Mouse (Mus musculus): ENCODE data around the gene Crtc1. TPM values are rescaled to one million over a fixed set of nuclear protein-coding genes. Genes with fewer than 3 reads are reported as not detected.

Gene Crtc1
- polyA plus RNA-seq, 1 experiment from 2014 or later: 23.0 TPM

GRCm38 (mm10) chr8:70466771-70467170, 27.4 kb upstream of the Crtc1 start:
- Histone ChIP-seq H3K4me2 (replicated peaks; ENCODE audit: low read depth, low read length) (no peak overlapping the region), H3K27me3 (ENCODE audit: control insufficient read depth, insufficient read depth, low read length) (no peaks in the 10 kb centered on the region), H3K4me1 (ENCODE audit: control insufficient read depth, insufficient read depth, low read length) (no peaks in the 10 kb centered on the region), H3K9me3 (ENCODE audit: control insufficient read depth, low read depth, low read length) (no peaks in the 10 kb centered on the region), H3K4me3 (ENCODE audit: low read depth, low read length) (no peak overlapping the region), H3K9ac (replicated peaks; ENCODE audit: low read depth, low read length) (no peak overlapping the region), H3K36me3 (ENCODE audit: control insufficient read depth, insufficient read depth, low read length) (no peaks in the 10 kb centered on the region; the same call in 1 of the 2 replicates), H3K27ac (ENCODE audit: low read length) (no peak overlapping the region)
- 57% methylated on average over 11 of the region's 11 CpGs for WGBS
- no peak for ATAC-seq (ENCODE audit: insufficient number of reproducible peaks, insufficient read depth, low FRiP score, low read depth)

- 91% methylated on average over 4 of the region's 4 CpGs for WGBS
- H3K4me2 ChIP-seq (replicated peaks; ENCODE audit: low read depth, low read length): no peak overlapping the region
Measured at GRCm38 (mm10) chr8:70466305-70466704, 26.9 kb upstream of the Crtc1 start.

GRCm38 (mm10) chr8:70465701-70466100, 26.3 kb upstream of the Crtc1 start:
- ATAC-seq (ENCODE audit: insufficient number of reproducible peaks, insufficient read depth, low FRiP score, low read depth): no peak
- no peak overlapping the region for H3K4me2 ChIP-seq (replicated peaks; ENCODE audit: low read depth, low read length)
- H3K4me1 ChIP-seq (ENCODE audit: control insufficient read depth, insufficient read depth, low read length): no peaks in the 10 kb centered on the region
- no peaks in the 10 kb centered on the region; the same call in 1 of the 2 replicates for H3K36me3 ChIP-seq (ENCODE audit: control insufficient read depth, insufficient read depth, low read length)
- whole genome bisulfite sequencing: 97% methylated on average over 4 of the region's 4 CpGs
- no peaks in the 10 kb centered on the region for H3K27me3 ChIP-seq (ENCODE audit: control insufficient read depth, insufficient read depth, low read length)
- no peak overlapping the region for H3K27ac ChIP-seq (ENCODE audit: low read length)
- no peak overlapping the region for H3K9ac ChIP-seq (replicated peaks; ENCODE audit: low read depth, low read length)
- no peak overlapping the region for H3K4me3 ChIP-seq (ENCODE audit: low read depth, low read length)
- no peaks in the 10 kb centered on the region for H3K9me3 ChIP-seq (ENCODE audit: control insufficient read depth, low read depth, low read length)

More at GRCm38 (mm10) chr8:70466305-70466704, 26.9 kb upstream of the Crtc1 start:
- Histone ChIP-seq H3K36me3 (ENCODE audit: control insufficient read depth, insufficient read depth, low read length) (no peaks in the 10 kb centered on the region; the same call in 1 of the 2 replicates), H3K4me3 (ENCODE audit: low read depth, low read length) (no peak overlapping the region), H3K27ac (ENCODE audit: low read length) (no peak overlapping the region), H3K27me3 (ENCODE audit: control insufficient read depth, insufficient read depth, low read length) (no peaks in the 10 kb centered on the region), H3K4me1 (ENCODE audit: control insufficient read depth, insufficient read depth, low read length) (no peaks in the 10 kb centered on the region), H3K9ac (replicated peaks; ENCODE audit: low read depth, low read length) (no peak overlapping the region), H3K9me3 (ENCODE audit: control insufficient read depth, low read depth, low read length) (no peaks in the 10 kb centered on the region)
- no peak for ATAC-seq (ENCODE audit: insufficient number of reproducible peaks, insufficient read depth, low FRiP score, low read depth)

- Histone ChIP-seq H3K27ac (ENCODE audit: low read length) (no peak overlapping the region), H3K36me3 (ENCODE audit: control insufficient read depth, insufficient read depth, low read length) (no peaks in the 10 kb centered on the region), H3K9ac (replicated peaks; ENCODE audit: low read depth, low read length) (no peak overlapping the region), H3K4me1 (ENCODE audit: control insufficient read depth, insufficient read depth, low read length) (no peaks in the 10 kb centered on the region), H3K27me3 (ENCODE audit: control insufficient read depth, insufficient read depth, low read length) (no peaks in the 10 kb centered on the region), H3K9me3 (ENCODE audit: control insufficient read depth, low read depth, low read length) (no peaks in the 10 kb centered on the region), H3K4me3 (ENCODE audit: low read depth, low read length) (no peak overlapping the region), H3K4me2 (replicated peaks; ENCODE audit: low read depth, low read length) (no peak overlapping the region)
- 92% methylated on average over 6 of the region's 6 CpGs for WGBS
- ATAC-seq (ENCODE audit: insufficient number of reproducible peaks, insufficient read depth, low FRiP score, low read depth): no peak
Measured at GRCm38 (mm10) chr8:70464162-70464561, 24.8 kb upstream of the Crtc1 start.

GRCm38 (mm10) chr8:70463306-70463705, 23.9 kb upstream of the Crtc1 start:
- Histone ChIP-seq H3K4me2 (replicated peaks; ENCODE audit: low read depth, low read length) (no peak overlapping the region), H3K27me3 (ENCODE audit: control insufficient read depth, insufficient read depth, low read length) (no peaks in the 10 kb centered on the region), H3K4me1 (ENCODE audit: control insufficient read depth, insufficient read depth, low read length) (no peaks in the 10 kb centered on the region), H3K9me3 (ENCODE audit: control insufficient read depth, low read depth, low read length) (no peaks in the 10 kb centered on the region), H3K9ac (replicated peaks; ENCODE audit: low read depth, low read length) (no peak overlapping the region), H3K4me3 (ENCODE audit: low read depth, low read length) (no peak overlapping the region), H3K27ac (ENCODE audit: low read length) (no peak overlapping the region), H3K36me3 (ENCODE audit: control insufficient read depth, insufficient read depth, low read length) (no peaks in the 10 kb centered on the region)
- 90% methylated on average over 4 of the region's 4 CpGs for WGBS
- ATAC-seq (ENCODE audit: insufficient number of reproducible peaks, insufficient read depth, low FRiP score, low read depth): no peak

GRCm38 (mm10) chr8:70462516-70462813, 23.1 kb upstream of the Crtc1 start:
- Histone ChIP-seq H3K4me2 (replicated peaks; ENCODE audit: low read depth, low read length) (no peak overlapping the region), H3K9me3 (ENCODE audit: control insufficient read depth, low read depth, low read length) (no peaks in the 10 kb centered on the region), H3K27me3 (ENCODE audit: control insufficient read depth, insufficient read depth, low read length) (no peaks in the 10 kb centered on the region), H3K4me3 (ENCODE audit: low read depth, low read length) (no peak overlapping the region), H3K27ac (ENCODE audit: low read length) (no peak overlapping the region), H3K9ac (replicated peaks; ENCODE audit: low read depth, low read length) (no peak overlapping the region), H3K4me1 (ENCODE audit: control insufficient read depth, insufficient read depth, low read length) (no peaks in the 10 kb centered on the region), H3K36me3 (ENCODE audit: control insufficient read depth, insufficient read depth, low read length) (no peaks in the 10 kb centered on the region)
- no peak for ATAC-seq (ENCODE audit: insufficient number of reproducible peaks, insufficient read depth, low FRiP score, low read depth)
- 87% methylated on average over 8 of the region's 8 CpGs for WGBS

GRCm38 (mm10) chr8:70461765-70462515, 22.6 kb upstream of the Crtc1 start:
- no peaks in the 10 kb centered on the region for H3K9me3 ChIP-seq (ENCODE audit: control insufficient read depth, low read depth, low read length)
- 81% methylated on average over 16 of the region's 16 CpGs for WGBS
- H3K27ac ChIP-seq (ENCODE audit: low read length): no peak overlapping the region
- no peak overlapping the region for H3K4me2 ChIP-seq (replicated peaks; ENCODE audit: low read depth, low read length)
- H3K4me1 ChIP-seq (ENCODE audit: control insufficient read depth, insufficient read depth, low read length): no peaks in the 10 kb centered on the region
- no peak overlapping the region for H3K4me3 ChIP-seq (ENCODE audit: low read depth, low read length)
- no peak overlapping the region for H3K9ac ChIP-seq (replicated peaks; ENCODE audit: low read depth, low read length)
- H3K27me3 ChIP-seq (ENCODE audit: control insufficient read depth, insufficient read depth, low read length): no peaks in the 10 kb centered on the region
- no peak for ATAC-seq (ENCODE audit: insufficient number of reproducible peaks, insufficient read depth, low FRiP score, low read depth)
- no peaks in the 10 kb centered on the region for H3K36me3 ChIP-seq (ENCODE audit: control insufficient read depth, insufficient read depth, low read length)

GRCm38 (mm10) chr8:70460606-70461005, 21.2 kb upstream of the Crtc1 start:
- Histone ChIP-seq H3K27ac (ENCODE audit: low read length) (no peak overlapping the region), H3K4me1 (ENCODE audit: control insufficient read depth, insufficient read depth, low read length) (no peaks in the 10 kb centered on the region), H3K9me3 (ENCODE audit: control insufficient read depth, low read depth, low read length) (no peaks in the 10 kb centered on the region), H3K36me3 (ENCODE audit: control insufficient read depth, insufficient read depth, low read length) (no peaks in the 10 kb centered on the region), H3K4me2 (replicated peaks; ENCODE audit: low read depth, low read length) (no peak overlapping the region), H3K4me3 (ENCODE audit: low read depth, low read length) (no peak overlapping the region), H3K27me3 (ENCODE audit: control insufficient read depth, insufficient read depth, low read length) (no peaks in the 10 kb centered on the region), H3K9ac (replicated peaks; ENCODE audit: low read depth, low read length) (no peak overlapping the region)
- ATAC-seq (ENCODE audit: insufficient number of reproducible peaks, insufficient read depth, low FRiP score, low read depth): no peak
- WGBS: 75% methylated on average over 9 of the region's 9 CpGs

- no peaks in the 10 kb centered on the region for H3K27me3 ChIP-seq (ENCODE audit: control insufficient read depth, insufficient read depth, low read length)
- no peaks in the 10 kb centered on the region for H3K9me3 ChIP-seq (ENCODE audit: control insufficient read depth, low read depth, low read length)
- WGBS: 92% methylated on average over 5 of the region's 5 CpGs
- no peak overlapping the region for H3K4me3 ChIP-seq (ENCODE audit: low read depth, low read length)
- no peak overlapping the region for H3K4me2 ChIP-seq (replicated peaks; ENCODE audit: low read depth, low read length)
- H3K36me3 ChIP-seq (ENCODE audit: control insufficient read depth, insufficient read depth, low read length): no peaks in the 10 kb centered on the region
- H3K9ac ChIP-seq (replicated peaks; ENCODE audit: low read depth, low read length): no peak overlapping the region
- no peak overlapping the region for H3K27ac ChIP-seq (ENCODE audit: low read length)
- no peaks in the 10 kb centered on the region for H3K4me1 ChIP-seq (ENCODE audit: control insufficient read depth, insufficient read depth, low read length)
- no peak for ATAC-seq (ENCODE audit: insufficient number of reproducible peaks, insufficient read depth, low FRiP score, low read depth)
Measured at GRCm38 (mm10) chr8:70460199-70460598, 20.8 kb upstream of the Crtc1 start.
